Mouse (Mus musculus) gastrocnemius, postnatal 36 days (tissue): ENCODE data around the gene Pbx3. TPM values are rescaled to one million over a fixed set of nuclear protein-coding genes. Genes with fewer than 3 reads are reported as not detected.

Source experiments
- DNase-seq, 2 experiments: peaks; one replicate each; pipeline ENCODE4 v3.0.0; 2022
- intact Hi-C: fragments of 180-260 bp; cut with DNase I; formaldehyde crosslinking; loops from one replicate; pipeline ENCODE4 v1.15.1; 2025
- long read RNA-seq, 2 experiments: library from polyadenylated mRNA; stranded (forward); transcript quantifications; one replicate each; pipeline ENCODE4 v2.0.0; 2021
- total RNA-seq, 2 experiments: library from RNA; stranded (reverse); gene quantifications; 2 replicates each; pipeline ENCODE4 v1.2.3; 2021

Pbx3 gene
- 1 to 10 TPM; 2.7 to 3.2 TPM for total RNA-seq
- long read RNA-seq, experiment 1, partial matches to known transcripts, result 0 of 2 reads
- long read RNA-seq, experiment 1, other reads (novel, unspliced or antisense), result 2 of 2 reads
- long read RNA-seq, experiment 2, partial matches to known transcripts, result 0 of 1 reads
- long read RNA-seq, experiment 2, other reads (novel, unspliced or antisense), result 1 of 1 reads

- DNase-seq, result peak; percentile 94 to 97
- intact Hi-C loops, result loop anchor here (5.0 kb wide), 1 partner anchor 35 kb away; the partner anchor contains the start of gene Mapkap1
Observed at GRCm38 (mm10) chr2:34372305-34373301, at the start of gene Pbx3. Gene Pbx3, minus strand, starts transcription at chr2:34373142.

GRCm38 (mm10) chr2:34420256-34420655, 47.3 kb upstream of the Pbx3 start:
- intact Hi-C loops, result no loop called here
- DNase-seq, result no peak

- intact Hi-C loops, result loop anchor here (5.0 kb wide), 1 partner anchor 38 kb away; the partner anchor contains the start of gene Pbx3
- no peak for DNase-seq
Observed at GRCm38 (mm10) chr2:34409741-34410340, 36.9 kb upstream of the Pbx3 start.

GRCm38 (mm10) chr2:34408341-34408740, 35.4 kb upstream of the Pbx3 start:
- DNase-seq, result no peak
- intact Hi-C loops, result loop anchor here (5.0 kb wide), 1 partner anchor 36 kb away; the partner anchor contains the start of gene Pbx3

GRCm38 (mm10) chr2:34407596-34407995, 34.7 kb upstream of the Pbx3 start:
- DNase-seq, result no peak
- intact Hi-C loops, result loop anchor here (5.0 kb wide), 1 partner anchor 35 kb away; the partner anchor contains the start of gene Pbx3

GRCm38 (mm10) chr2:34406601-34407464, 33.9 kb upstream of the Pbx3 start, which contains the start of gene Mapkap1:
Gene Mapkap1, plus strand, starts transcription at chr2:34406771.
- intact Hi-C loops, result loop anchor here (5.0 kb wide), 1 partner anchor 35 kb away; the partner anchor contains the start of gene Pbx3

GRCm38 (mm10) chr2:34399535-34399934, 26.6 kb upstream of the Pbx3 start:
- intact Hi-C loops, result no loop called here
- DNase-seq, result no peak

More at GRCm38 (mm10) chr2:34406601-34407464, 33.9 kb upstream of the Pbx3 start, which contains the start of gene Mapkap1:
- DNase-seq, result peak; percentile 97 to 98

GRCm38 (mm10) chr2:34378930-34379329, 6.0 kb upstream of the Pbx3 start:
- DNase-seq, result no peak
- intact Hi-C loops, result loop anchor here (5.0 kb wide), 1 partner anchor 258 kb away; no protein-coding TSS in a partner anchor

- no peak for DNase-seq
- intact Hi-C loops, result loop anchor here (5.0 kb wide), 1 partner anchor 33 kb away; the partner anchor contains the start of gene Mapkap1
Observed at GRCm38 (mm10) chr2:34374349-34374748, 1.4 kb upstream of the Pbx3 start.

- no peak for DNase-seq
- intact Hi-C loops, result loop anchor here (5.0 kb wide), 1 partner anchor 33 kb away; the partner anchor contains the start of gene Mapkap1
Observed at GRCm38 (mm10) chr2:34373886-34374285, 944 bp upstream of the Pbx3 start.

GRCm38 (mm10) chr2:34371441-34372304, 1.3 kb downstream of the Pbx3 start:
- DNase-seq, result peak; percentile 14 to 46
- intact Hi-C loops, result loop anchor here (5.0 kb wide), 1 partner anchor 36 kb away; the partner anchor contains the start of gene Mapkap1

- intact Hi-C loops, result loop anchor here (5.0 kb wide), 1 partner anchor 36 kb away; the partner anchor contains the start of gene Mapkap1
- DNase-seq, result peak; percentile 17 to 28
Observed at GRCm38 (mm10) chr2:34370725-34371440, 2.1 kb downstream of the Pbx3 start.

GRCm38 (mm10) chr2:34370349-34370724, 2.6 kb downstream of the Pbx3 start:
- intact Hi-C loops, result loop anchor here (5.0 kb wide), 1 partner anchor 37 kb away; the partner anchor contains the start of gene Mapkap1
- no peak for DNase-seq

GRCm38 (mm10) chr2:34368396-34368795, 4.5 kb downstream of the Pbx3 start:
- intact Hi-C loops, result no loop called here
- no peak for DNase-seq

- intact Hi-C loops, result no loop called here
- no peak for DNase-seq
Observed at GRCm38 (mm10) chr2:34367024-34367423, 5.9 kb downstream of the Pbx3 start.

GRCm38 (mm10) chr2:34363678-34364077, 9.3 kb downstream of the Pbx3 start:
- DNase-seq, result no peak
- intact Hi-C loops, result no loop called here

GRCm38 (mm10) chr2:34355801-34356211, 17.1 kb downstream of the Pbx3 start:
- intact Hi-C loops, result no loop called here
- DNase-seq, result no peak

- no peak for DNase-seq
- intact Hi-C loops, result no loop called here
Observed at GRCm38 (mm10) chr2:34352006-34352405, 20.9 kb downstream of the Pbx3 start.
